Mouse (Mus musculus): ENCODE measurements around the gene Acox3. TPM values are rescaled to one million over a fixed set of nuclear protein-coding genes. Genes with fewer than 3 reads are reported as not detected.

The Acox3 gene
- polyA plus RNA-seq, 1 experiment, result 82.6 TPM

DNA sequence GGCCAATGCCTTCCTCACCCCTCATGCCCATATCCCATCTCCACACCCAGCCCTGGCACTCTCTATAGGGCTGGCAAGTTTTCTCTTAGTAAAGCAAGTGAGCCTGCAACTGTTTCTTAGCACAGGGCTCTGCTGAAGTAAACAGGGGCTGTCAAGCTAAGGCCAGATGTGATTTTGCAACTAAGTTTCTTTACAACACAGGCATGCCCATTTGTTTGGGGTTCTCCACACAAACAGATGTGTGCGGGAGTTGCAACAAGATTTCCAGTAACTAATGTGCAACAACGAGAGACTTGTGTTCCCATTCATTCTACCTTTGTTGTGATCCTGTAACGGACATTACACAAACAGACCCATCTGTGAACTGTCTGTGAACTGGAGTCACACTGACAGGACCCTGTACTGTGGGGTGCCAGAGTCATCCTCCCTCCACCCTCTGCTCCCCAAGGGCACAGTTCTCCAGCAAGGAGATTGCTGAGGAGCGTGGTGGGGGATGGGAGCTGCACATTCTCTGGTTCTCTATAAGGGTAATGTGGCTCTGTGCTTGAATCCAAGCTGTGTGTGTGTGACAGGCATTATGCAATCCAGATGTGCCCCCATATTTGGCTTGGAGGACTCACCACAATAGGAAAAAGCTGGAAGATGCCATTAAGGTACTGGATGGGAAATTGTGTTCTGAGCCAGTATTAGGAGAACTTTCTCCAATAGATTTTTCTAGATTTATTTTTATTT lies 41.6 kb upstream of the Acox3 start:
- DNase-seq, result no peak
- no peak overlapping the region for H3K27ac ChIP-seq (ENCODE audit: control insufficient read depth, insufficient read depth, low read length)
- TF ChIP-seq CTCF (IDR thresholded peaks at IDR 0.05; ENCODE audit: borderline replicate concordance, control insufficient read depth, extremely low read depth, insufficient read depth, low read length, poor library complexity) (no peak), POLR2A (IDR thresholded peaks at IDR 0.05; ENCODE audit: control insufficient read depth, extremely low read depth, insufficient read depth, low read length, poor library complexity) (no peak)
- H3K36me3 ChIP-seq (ENCODE audit: control insufficient read depth, insufficient read depth, low read length), result no peaks in the 10 kb centered on the region
- H3K4me3 ChIP-seq (ENCODE audit: control insufficient read depth, insufficient read depth, low read length), result no peak overlapping the region
- no peaks in the 10 kb centered on the region for H3K27me3 ChIP-seq (ENCODE audit: control insufficient read depth, insufficient read depth, low read length)
- no peaks in the 10 kb centered on the region for H3K4me1 ChIP-seq (replicated peaks; ENCODE audit: control insufficient read depth, insufficient read depth, low read length)
- 83% methylated on average over 4 of the region's 4 CpGs for WGBS

DNA sequence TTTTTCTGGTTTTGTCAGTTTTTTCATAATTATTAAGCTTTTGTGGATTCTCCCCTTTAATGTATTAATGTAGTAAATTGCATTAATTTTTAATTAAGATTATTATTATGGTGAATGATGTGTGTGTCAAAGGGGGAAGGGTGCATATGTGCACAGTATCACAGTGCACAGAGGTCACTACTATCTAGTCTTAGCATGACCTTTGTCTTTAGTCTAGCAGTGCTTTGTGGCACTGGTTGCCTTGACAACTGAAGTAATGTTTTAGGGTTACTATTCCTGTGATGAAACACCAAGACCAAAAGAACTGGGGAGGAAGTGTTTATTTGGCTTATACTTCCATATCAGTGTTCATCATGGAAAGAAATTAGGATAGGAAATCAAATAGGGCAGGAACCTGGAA lies 36.7 kb upstream of the Acox3 start:
- Histone ChIP-seq H3K27ac (ENCODE audit: control insufficient read depth, insufficient read depth, low read length) (no peak overlapping the region), H3K27me3 (ENCODE audit: control insufficient read depth, insufficient read depth, low read length) (no peaks in the 10 kb centered on the region), H3K4me3 (ENCODE audit: control insufficient read depth, insufficient read depth, low read length) (no peak overlapping the region), H3K36me3 (ENCODE audit: control insufficient read depth, insufficient read depth, low read length) (no peaks in the 10 kb centered on the region), H3K4me1 (replicated peaks; ENCODE audit: control insufficient read depth, insufficient read depth, low read length) (no peaks in the 10 kb centered on the region)
- DNase-seq, result no peak
- TF ChIP-seq CTCF (IDR thresholded peaks at IDR 0.05; ENCODE audit: borderline replicate concordance, control insufficient read depth, extremely low read depth, insufficient read depth, low read length, poor library complexity) (no peak), POLR2A (IDR thresholded peaks at IDR 0.05; ENCODE audit: control insufficient read depth, extremely low read depth, insufficient read depth, low read length, poor library complexity) (no peak)

DNA sequence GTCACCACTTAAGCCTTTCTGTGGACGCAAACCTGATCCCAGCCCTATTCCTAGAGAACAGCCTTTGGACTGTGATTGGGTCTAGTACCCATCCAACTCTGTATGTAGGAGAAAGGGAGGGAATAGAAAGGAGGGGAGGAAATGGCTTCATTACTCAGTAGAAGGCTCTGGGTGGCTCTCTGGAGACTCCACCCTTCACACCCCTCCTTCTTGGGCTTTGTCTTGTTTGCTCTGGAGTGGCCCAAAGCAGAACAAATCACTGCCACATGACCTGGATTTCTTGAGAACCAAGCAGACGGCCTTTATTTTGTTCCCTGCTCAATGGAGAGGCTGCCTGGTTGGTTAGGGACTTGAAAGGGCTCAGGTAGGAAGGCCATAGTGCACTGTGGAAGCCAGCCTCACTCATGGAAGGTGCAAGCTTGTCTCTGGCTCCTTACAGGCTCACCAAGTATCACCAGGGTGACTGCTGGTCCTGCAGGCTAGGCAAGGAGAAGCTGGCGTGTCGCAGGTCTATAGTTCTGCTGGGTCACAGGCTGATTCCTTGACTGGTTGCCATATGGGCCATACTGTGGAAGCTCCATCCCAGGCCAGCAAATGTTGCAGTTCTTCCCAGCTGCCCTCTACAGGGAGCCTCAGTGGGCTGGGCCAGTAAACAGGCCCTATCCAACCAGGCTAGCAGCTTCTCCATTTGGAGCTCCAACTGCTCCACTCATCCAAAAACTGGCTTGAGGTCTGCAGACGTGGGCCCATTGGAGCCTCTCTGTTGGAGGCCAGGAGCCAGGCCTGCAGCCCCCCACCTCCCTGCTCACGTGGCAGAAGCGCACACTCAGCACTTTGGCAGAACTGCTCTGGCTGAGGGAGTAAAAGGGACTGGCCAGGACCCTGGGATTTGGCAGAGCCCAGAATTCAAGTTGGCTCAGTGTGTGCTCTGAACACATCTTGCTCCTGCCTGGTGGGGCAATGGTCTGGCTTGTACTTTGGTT lies 30.7 kb upstream of the Acox3 start:
- Histone ChIP-seq H3K4me3 (ENCODE audit: control insufficient read depth, insufficient read depth, low read length) (no peak overlapping the region), H3K27me3 (ENCODE audit: control insufficient read depth, insufficient read depth, low read length) (no peaks in the 10 kb centered on the region), H3K4me1 (replicated peaks; ENCODE audit: control insufficient read depth, insufficient read depth, low read length) (no peaks in the 10 kb centered on the region), H3K36me3 (ENCODE audit: control insufficient read depth, insufficient read depth, low read length) (no peaks in the 10 kb centered on the region), H3K27ac (ENCODE audit: control insufficient read depth, insufficient read depth, low read length) (no peak overlapping the region)
- TF ChIP-seq CTCF (IDR thresholded peaks at IDR 0.05; ENCODE audit: borderline replicate concordance, control insufficient read depth, extremely low read depth, insufficient read depth, low read length, poor library complexity), result no peak
- TF ChIP-seq POLR2A (IDR thresholded peaks at IDR 0.05; ENCODE audit: control insufficient read depth, extremely low read depth, insufficient read depth, low read length, poor library complexity), result no peak
- WGBS, result 53% methylated on average over 7 of the region's 7 CpGs
- no peak for DNase-seq

DNA sequence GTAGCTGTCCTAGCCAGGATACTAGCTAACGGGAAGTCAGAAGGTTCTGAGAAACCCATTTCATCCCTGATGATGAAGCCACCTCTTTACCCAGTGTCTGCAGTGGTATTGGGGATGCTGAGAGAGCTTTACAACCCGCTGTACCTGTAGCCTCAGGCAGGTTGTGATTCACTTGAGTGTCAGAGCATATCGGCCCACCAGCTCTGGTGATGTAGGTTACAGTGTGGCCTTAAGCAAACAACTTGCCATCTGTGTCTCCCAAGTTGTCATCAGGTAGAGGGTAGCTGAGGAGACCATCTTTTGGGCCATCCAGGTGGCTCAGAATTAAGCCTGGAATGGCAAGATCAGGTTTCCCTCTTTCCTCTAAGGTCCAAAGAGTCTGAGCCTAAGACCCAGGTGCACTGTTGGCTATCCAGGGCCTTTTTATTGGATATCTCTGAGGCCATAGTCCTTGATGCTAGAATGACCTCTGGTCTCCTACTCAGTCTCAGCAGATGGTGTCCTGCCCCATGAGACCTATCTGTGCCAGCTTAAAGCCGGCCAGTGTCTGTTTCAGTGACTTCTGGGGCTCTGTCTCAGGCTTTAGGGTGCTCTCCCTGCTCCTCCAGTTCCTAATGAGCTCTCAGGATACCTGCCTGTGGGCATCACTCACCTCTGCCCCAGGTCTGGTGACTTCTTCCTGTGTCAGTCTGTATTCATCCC lies 29.9 kb upstream of the Acox3 start:
- Histone ChIP-seq H3K27ac (ENCODE audit: control insufficient read depth, insufficient read depth, low read length) (no peak overlapping the region), H3K27me3 (ENCODE audit: control insufficient read depth, insufficient read depth, low read length) (no peaks in the 10 kb centered on the region), H3K4me3 (ENCODE audit: control insufficient read depth, insufficient read depth, low read length) (no peak overlapping the region), H3K4me1 (replicated peaks; ENCODE audit: control insufficient read depth, insufficient read depth, low read length) (no peaks in the 10 kb centered on the region), H3K36me3 (ENCODE audit: control insufficient read depth, insufficient read depth, low read length) (no peaks in the 10 kb centered on the region)
- TF ChIP-seq CTCF (IDR thresholded peaks at IDR 0.05; ENCODE audit: borderline replicate concordance, control insufficient read depth, extremely low read depth, insufficient read depth, low read length, poor library complexity), result no peak
- no peak for TF ChIP-seq POLR2A (IDR thresholded peaks at IDR 0.05; ENCODE audit: control insufficient read depth, extremely low read depth, insufficient read depth, low read length, poor library complexity)
- 85% methylated on average over 4 of the region's 4 CpGs for WGBS
- DNase-seq, result no peak

DNA sequence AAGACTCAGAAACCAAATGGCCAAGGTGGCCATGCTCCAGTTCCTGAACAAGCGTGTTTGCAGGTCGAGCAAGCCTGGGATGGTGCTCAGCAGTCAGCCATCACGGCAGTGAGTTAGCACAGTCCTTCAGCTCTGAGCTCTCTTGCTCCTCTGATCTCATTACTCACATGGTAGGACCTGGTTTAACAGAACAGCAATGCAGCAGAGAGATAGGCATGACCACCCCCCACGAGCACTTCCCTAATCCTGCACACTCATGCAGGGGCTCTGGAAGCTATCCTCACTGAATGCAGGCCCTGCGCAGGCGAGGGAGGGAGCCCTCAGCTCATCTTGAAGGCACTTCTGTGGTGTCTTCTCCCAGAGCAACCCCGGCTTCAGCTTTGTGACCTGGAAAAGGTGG lies 26.4 kb upstream of the Acox3 start:
- Histone ChIP-seq H3K36me3 (ENCODE audit: control insufficient read depth, insufficient read depth, low read length) (no peaks in the 10 kb centered on the region), H3K4me3 (ENCODE audit: control insufficient read depth, insufficient read depth, low read length) (no peak overlapping the region), H3K27ac (ENCODE audit: control insufficient read depth, insufficient read depth, low read length) (no peak overlapping the region), H3K4me1 (replicated peaks; ENCODE audit: control insufficient read depth, insufficient read depth, low read length) (no peaks in the 10 kb centered on the region), H3K27me3 (ENCODE audit: control insufficient read depth, insufficient read depth, low read length) (no peaks in the 10 kb centered on the region)
- TF ChIP-seq CTCF (IDR thresholded peaks at IDR 0.05; ENCODE audit: borderline replicate concordance, control insufficient read depth, extremely low read depth, insufficient read depth, low read length, poor library complexity), result no peak
- 93% methylated on average over 7 of the region's 7 CpGs for WGBS
- DNase-seq, result no peak

DNA sequence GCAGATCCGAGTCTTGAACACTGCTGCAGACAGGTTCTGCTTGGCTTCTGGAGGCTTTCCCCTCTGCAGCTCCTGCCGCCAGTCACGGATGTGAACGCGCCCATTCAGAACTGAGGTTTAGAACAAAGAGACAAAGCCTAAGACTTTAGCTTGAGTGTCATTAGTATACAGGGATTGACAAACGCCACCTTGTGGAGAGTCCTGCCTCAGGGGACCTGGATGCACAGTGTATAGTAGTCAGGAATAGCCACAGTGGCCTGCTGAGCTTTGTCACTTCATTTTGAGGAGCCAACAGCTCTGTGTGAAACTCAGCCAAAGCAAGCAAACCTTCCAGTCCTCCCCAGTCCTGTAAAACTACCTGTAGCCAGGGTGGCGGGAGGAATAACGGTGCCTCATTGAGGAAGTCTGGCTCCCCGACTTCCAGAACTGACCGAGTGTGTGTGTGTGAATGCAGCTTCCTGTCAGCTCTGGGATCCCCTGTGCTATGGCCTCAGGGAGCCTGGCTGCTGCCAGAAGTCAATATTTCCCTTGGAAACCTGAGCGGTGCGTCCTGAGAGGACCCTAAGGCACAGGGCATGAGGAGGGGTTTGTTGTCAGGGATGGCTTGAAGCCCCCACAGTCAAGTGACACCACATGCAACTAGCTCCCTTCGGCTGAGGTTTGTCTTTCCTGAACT lies 24.8 kb upstream of the Acox3 start:
- no peak for DNase-seq
- no peaks in the 10 kb centered on the region for H3K27me3 ChIP-seq (ENCODE audit: control insufficient read depth, insufficient read depth, low read length)
- H3K4me1 ChIP-seq (replicated peaks; ENCODE audit: control insufficient read depth, insufficient read depth, low read length), result no peaks in the 10 kb centered on the region
- H3K4me3 ChIP-seq (ENCODE audit: control insufficient read depth, insufficient read depth, low read length), result no peak overlapping the region
- no peak for TF ChIP-seq POLR2A (IDR thresholded peaks at IDR 0.05; ENCODE audit: control insufficient read depth, extremely low read depth, insufficient read depth, low read length, poor library complexity)
- 93% methylated on average over 13 of the region's 13 CpGs for WGBS
- H3K27ac ChIP-seq (ENCODE audit: control insufficient read depth, insufficient read depth, low read length), result no peak overlapping the region
- peaks cover 2% of the 10 kb centered on the region; the same call in 1 of the 2 replicates for H3K36me3 ChIP-seq (ENCODE audit: control insufficient read depth, insufficient read depth, low read length)
